10 mouse cellular contexts compared by ENCODE assay signal in the genomic region with DNA sequence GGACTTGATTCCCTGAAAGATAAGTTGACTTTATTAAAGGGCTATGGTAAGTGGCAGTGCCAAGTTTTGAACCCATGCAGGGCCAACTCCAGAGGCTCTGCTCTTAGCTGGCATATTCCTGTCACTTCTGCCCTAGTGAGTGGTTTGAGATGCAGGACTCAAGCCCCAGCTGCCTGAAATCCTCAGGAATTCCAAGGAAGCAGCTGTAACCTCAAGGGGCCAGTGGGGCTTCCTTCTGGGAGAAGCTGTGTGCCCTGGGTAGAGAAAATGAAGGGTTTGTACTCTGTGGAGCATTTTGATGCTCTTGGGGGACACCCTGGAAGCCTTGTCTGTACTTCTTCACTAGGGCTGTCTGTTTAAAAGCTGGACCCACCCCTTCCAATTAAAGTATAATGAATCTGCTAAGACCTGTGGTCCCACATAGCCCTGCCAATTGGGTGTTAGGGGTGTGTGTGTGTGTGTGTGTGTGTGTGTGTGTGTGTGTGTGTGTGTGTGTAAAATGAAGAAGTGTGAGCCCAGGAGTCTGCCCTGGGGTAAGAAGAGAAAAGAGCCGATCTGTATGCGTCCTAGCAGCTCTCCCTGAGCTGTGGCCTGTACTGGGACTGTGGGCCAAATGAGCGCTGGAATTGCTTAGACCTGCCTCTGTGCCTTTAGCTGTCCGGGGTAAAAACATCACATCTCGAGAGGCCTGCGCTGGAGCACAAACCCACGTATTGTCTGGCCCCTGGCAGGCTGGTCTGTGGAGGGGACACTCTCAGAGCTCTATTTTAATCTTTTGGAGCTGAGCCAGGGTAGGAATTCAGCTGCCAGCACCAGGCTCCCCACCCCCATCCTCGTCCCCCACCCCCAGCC.
DNase-seq lines count a peak whose midpoint lies in the region; ATAC-seq lines count a peak whose summit lies in the region.
"Had no signal": no experiment of that assay in that cellular context is flagged by ENCODE, and none has a peak within 500 bp of the region (broad histone marks: within the 10 kb centered on the region; RNA-seq: fewer than 3 reads in every experiment).

No protein-coding gene starts in this region.

- 28% methylated on average over 8 of the region's 8 CpGs for WGBS in limb, embryonic 12.5 days
- 42% methylated on average over 8 of the region's 8 CpGs for WGBS in liver, embryonic 12.5 days (ENCODE audit: insufficient replicate concordance)

- no peak overlapping the region for H3K9ac ChIP-seq in limb, embryonic 12.5 days (replicated peaks)
- H3K9ac ChIP-seq in liver, embryonic 12.5 days, result no peak overlapping the region

- DNase-seq in left cerebral cortex, postnatal 10 days (ENCODE audit: extremely low spot score in 1 of 2, low spot score in 2 of 2), result peak; percentile 50 to 58
- no peak for DNase-seq in left cerebral cortex, adult 11 months (ENCODE audit: low spot score)
- peak; percentile 11 to 32 for DNase-seq in frontal cortex, postnatal 14 days (ENCODE audit: low spot score in 2 of 2)
- peak; percentile 4 to 11 for DNase-seq in right cerebral cortex, postnatal 36 days (ENCODE audit: low spot score in 2 of 2)
- no peak for DNase-seq in ovary, adult 18-20 months (ENCODE audit: low spot score)
- DNase-seq in ovary, postnatal 14 days (ENCODE audit: low spot score), result no peak

- peak overlapping the region; percentile 89 for H3K27ac ChIP-seq in limb, embryonic 12.5 days
- no peak overlapping the region for H3K27ac ChIP-seq in liver, embryonic 12.5 days
- H3K27ac ChIP-seq: macrophage had no signal

- H3K4me2 ChIP-seq in limb, embryonic 12.5 days, result peak overlapping the region; percentile 8
- H3K4me2 ChIP-seq in liver, embryonic 12.5 days, result no peak overlapping the region

- H3K27me3 ChIP-seq in limb, embryonic 12.5 days, result no peaks in the 10 kb centered on the region
- H3K27me3 ChIP-seq in liver, embryonic 12.5 days (replicated peaks), result no peaks in the 10 kb centered on the region

- no peaks in the 10 kb centered on the region for H3K9me3 ChIP-seq in limb, embryonic 12.5 days
- no peaks in the 10 kb centered on the region for H3K9me3 ChIP-seq in liver, embryonic 12.5 days (replicated peaks)

- no peak overlapping the region for H3K4me3 ChIP-seq in limb, embryonic 12.5 days (replicated peaks)
- H3K4me3 ChIP-seq in liver, embryonic 12.5 days, result no peak overlapping the region
- H3K4me3 ChIP-seq: erythroblast, embryonic 14.5 days had no signal

- intact Hi-C loops in left cerebral cortex, postnatal 10 days (cut with DNase I), result no loop called here

- ATAC-seq in limb, embryonic 12.5 days (ENCODE audit: insufficient number of reproducible peaks, insufficient read depth, low FRiP score, low TSS enrichment, low read depth), result peak; percentile 80
- no peak for ATAC-seq in liver, embryonic 12.5 days

- peaks cover 24% of the 10 kb centered on the region for H3K4me1 ChIP-seq in limb, embryonic 12.5 days (replicated peaks)
- no peaks in the 10 kb centered on the region for H3K4me1 ChIP-seq in liver, embryonic 12.5 days

- H3K36me3 ChIP-seq in limb, embryonic 12.5 days, result no peaks in the 10 kb centered on the region
- no peaks in the 10 kb centered on the region for H3K36me3 ChIP-seq in liver, embryonic 12.5 days

Comparison
In these comparisons a context has a peak if more than half of its experiments do, and no peak if none do; other contexts are left out.
1. DNase-seq: peak in left cerebral cortex, postnatal 10 days (2 of 2), frontal cortex, postnatal 14 days (2 of 2) and right cerebral cortex, postnatal 36 days (2 of 2); none in left cerebral cortex, adult 11 months (single experiment), ovary, adult 18-20 months (single experiment) and ovary, postnatal 14 days (single experiment).